Mouse (Mus musculus) mature B cell (primary cell): ENCODE measurements around the gene Pcnx.

Experiments used
- in situ Hi-C: fragments of 300-500 bp; cut with MboI; formaldehyde crosslinking; loops from 2 replicates; pipeline ENCODE4 v1.14.3; 2019

Gene Pcnx

DNA sequence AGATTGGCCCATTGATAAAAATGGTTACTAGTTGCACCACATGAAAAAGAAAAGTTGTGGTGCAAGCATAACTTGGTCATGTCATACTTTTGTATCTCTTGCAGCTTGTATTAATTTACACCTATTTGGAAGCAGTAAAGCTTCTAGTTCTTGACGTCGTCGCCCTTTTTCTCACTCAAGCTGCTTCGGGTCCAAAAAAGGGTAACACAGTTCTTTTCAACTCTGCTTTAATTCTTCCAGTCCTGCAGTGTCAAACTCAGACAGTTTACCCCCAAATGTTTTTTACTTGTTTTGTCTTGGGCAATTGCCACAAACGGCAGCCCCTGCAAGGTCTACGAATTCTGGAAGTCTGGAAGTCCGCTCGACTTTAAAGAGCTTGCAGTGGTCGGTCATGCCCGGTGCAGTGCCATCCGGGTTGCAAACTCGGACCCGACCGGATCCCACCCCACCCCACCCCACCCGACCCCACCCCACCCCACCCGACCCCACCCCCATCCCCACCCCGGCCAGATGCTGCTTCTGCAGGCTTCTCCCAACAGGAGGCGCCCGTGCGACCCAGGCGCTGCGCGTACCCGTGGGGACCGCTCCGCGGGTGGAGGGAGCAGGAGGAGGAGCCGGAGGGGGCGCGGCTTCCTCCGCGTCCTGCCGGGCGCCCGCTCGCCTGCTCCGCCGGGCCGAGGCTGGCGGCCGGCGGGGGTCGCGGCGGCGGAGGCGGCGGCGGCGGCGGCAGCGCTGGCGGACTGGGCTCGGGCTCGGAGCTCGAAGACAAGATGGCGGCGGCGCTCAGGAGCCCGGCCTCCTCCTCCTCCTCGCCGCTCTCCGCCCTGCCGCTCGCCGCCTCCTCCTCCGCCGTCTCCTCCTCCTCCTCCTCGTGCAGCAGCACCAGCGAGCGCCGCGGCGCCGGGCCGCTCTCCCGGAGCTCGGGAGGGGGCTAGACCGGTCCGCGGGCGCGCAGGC lies at the start of gene Pcnx:
TSS of gene Pcnx (plus strand) at position 673 of the 957 bp plus-strand sequence.
- in situ Hi-C loops: no loop called here

GRCm38 (mm10) chr12:81810417-81810816 lies 49.4 kb upstream of the Pcnx start:
- in situ Hi-C loops: no loop called here

DNA sequence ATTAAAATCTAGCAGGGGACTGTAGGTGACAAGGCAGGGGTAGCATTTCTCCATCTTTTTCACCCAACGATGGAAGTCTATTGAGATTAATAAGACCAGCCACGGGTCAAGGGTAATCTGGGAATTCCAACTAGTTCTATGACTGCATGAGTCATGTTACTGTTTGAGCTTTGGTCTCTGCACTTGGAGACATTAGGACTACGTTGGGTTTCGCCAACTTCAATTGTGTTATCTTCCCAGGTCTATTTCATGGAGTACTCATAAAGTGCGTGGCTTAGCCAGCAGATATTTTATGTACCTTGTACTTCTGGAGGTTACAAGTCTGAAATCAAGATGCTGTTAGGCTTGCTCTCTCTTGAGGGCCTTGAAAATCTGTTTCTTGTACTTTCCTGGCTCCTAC lies 45.1 kb upstream of the Pcnx start:
- in situ Hi-C loops: no loop called here

- in situ Hi-C loops: no loop called here
Measured at GRCm38 (mm10) chr12:81816330-81817125, 43.3 kb upstream of the Pcnx start.

GRCm38 (mm10) chr12:81817126-81817505 lies 42.7 kb upstream of the Pcnx start:
- in situ Hi-C loops: no loop called here

DNA sequence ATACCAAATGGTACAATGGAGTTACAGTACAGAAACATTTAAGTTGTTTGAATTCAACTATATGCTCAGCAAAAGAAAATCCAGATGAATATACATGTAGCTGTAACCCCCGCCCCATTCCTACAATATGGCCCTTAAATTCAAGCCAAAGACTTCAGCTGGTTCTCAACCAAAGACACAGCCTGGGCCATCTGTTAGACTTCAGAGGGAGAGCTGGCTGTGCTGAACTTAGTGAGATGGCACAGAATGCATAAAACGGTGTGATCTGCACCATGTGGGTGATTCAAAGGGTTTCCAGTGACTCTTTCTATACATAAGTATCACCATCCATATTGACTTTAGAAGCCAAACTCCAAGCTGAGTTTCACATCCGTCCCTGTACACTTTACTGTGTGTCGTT lies 39.1 kb upstream of the Pcnx start:
- in situ Hi-C loops: no loop called here

DNA sequence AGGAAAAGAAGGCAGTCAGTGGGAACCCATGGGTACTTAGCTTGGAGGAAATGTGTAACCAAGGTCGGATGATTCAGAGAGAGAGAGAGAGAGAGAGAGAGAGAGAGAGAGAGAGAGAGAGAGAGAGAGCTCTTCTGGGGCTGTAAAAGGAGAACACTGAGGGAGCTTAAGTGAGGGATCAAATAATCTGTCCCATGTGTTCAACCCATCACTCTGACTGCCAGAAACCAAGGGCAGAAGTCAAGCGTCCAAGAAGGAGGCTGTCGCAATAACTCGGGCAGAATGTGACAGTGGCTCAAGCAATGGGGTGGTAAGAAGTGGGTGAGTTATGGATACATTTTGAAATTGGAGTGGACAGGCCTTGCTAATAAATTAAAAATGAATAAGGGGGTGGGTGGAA lies 37.6 kb upstream of the Pcnx start:
- in situ Hi-C loops: no loop called here

DNA sequence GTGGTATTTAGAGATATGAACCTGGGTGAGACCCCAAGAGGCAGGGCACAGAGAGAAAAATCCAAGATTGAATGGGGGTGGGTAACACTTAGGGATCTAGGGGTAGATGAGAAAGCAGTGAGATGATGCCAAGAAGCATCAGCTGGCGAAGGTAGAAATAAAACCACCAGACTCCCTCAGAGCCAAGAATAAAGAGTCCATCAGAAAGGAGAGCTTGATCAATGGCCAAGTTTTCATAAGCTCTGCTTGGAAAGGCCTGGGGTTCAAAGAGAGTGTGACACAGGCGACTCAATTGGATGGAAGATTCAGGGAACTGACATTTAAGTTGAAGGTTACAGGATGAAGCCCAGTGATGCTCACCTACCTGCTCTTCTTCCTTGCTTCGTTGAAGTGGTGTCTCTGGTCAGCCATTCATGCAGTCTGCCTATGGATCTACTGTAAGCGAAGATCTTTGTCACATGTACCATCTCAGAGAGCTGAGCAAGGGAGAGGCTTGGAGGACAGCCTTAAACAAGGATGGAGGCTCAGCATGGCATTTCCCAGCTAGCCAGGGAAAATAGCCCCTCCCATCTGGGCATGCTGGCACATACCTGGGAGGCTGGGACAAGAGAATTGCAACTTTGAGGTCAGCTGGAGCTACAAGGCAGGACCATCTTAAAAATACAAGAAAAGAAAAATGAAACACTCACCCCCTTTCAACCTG lies 36.9 kb upstream of the Pcnx start:
- in situ Hi-C loops: no loop called here

DNA sequence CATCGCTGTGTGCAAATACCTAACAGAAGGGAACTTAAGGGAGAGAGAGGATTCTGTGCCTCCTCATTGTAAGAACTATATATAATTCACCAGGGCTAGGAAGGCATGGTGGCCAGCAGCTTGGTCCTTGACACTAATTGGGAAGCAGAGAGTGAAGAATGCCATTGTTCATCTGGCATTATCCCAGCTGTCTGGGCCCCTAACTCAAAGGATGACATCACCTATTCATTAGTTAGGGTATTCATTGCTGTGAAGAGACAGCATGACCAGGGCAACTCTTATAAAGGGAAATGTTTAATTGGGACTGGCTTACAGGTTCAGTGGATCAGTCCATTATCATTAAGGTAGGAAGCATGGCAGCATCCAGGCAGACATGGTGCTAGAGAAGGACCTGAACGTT lies 31.5 kb upstream of the Pcnx start:
- in situ Hi-C loops: no loop called here

GRCm38 (mm10) chr12:81832039-81832738 lies 27.6 kb upstream of the Pcnx start:
- in situ Hi-C loops: no loop called here

DNA sequence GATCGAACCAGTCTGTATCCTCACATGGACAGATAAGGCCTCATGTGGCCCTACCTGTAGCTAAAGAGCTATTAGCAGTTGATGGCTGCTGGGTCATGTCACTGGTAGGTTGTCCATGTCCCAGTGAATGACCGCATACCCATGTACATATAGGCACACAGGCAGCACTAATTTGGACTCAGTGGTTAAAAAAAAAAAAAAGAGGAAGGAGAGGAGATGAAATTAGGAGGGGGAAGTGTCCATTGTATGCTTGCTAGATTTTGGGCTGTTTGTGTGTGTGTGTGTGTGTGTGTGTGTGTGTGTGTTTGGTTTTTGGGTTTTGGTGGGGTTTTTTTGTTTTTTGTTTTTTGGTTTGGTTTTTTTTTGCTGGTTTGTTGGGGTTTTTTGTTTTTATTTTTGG lies 26.7 kb upstream of the Pcnx start:
- in situ Hi-C loops: no loop called here

DNA sequence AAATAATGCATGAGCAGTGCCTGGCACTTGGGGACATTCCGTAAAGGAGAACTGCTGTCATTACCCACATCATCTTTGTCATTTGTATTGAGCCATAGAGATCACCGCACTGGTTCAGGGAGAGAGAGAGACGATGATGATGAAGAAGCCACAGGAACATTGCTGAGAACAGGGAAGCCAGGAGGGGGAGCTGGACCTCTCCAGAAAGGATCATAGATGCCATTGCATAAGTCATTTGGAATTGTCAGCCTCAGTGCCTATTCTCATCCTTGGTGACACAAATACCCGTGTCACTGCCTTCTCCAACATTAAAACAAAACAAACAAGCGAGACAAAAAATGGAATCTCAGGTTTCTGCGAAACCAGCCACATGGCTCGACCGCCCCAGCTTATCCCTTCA lies 23.7 kb upstream of the Pcnx start:
- in situ Hi-C loops: no loop called here

GRCm38 (mm10) chr12:81837463-81837862 lies 22.4 kb upstream of the Pcnx start:
- in situ Hi-C loops: no loop called here

DNA sequence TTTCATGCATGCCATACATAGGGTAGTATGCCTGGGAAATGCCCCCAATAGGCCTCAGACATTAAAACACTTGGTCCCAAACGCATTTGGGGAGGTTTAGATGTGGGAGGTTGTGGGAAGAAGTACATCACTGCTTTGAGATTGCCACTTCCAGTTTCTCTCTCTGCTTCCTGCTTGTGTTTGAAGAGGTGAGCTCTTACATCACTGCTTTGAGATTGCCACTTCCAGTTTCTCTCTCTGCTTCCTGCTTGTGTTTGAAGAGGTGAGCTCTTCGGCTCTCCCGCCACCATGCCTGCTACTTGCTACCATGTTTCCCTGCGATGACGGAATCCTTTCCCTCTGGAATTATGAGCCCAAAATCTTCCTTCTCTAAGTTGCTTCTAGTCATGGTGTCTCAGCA lies 20.2 kb upstream of the Pcnx start:
- in situ Hi-C loops: no loop called here

DNA sequence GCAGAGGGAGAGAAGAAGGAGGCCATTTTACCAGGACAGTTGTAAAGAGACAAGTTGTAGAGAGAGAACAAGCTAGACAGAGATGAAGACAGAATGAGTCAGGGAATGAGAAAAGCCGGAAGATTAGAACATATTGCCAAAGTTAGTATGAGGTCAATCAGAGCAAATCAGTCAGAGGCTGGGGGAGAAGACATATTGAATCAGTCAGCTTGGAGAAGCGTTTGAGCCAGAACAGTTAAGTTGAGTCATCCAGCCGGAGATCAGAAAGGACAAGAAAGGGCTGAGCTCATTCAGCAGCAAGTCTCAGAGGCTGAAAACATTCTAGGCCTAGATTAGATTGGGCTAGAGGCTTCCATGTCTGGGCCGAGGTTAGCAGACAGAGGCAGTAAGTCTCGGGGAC lies 18.8 kb upstream of the Pcnx start:
- in situ Hi-C loops: no loop called here

DNA sequence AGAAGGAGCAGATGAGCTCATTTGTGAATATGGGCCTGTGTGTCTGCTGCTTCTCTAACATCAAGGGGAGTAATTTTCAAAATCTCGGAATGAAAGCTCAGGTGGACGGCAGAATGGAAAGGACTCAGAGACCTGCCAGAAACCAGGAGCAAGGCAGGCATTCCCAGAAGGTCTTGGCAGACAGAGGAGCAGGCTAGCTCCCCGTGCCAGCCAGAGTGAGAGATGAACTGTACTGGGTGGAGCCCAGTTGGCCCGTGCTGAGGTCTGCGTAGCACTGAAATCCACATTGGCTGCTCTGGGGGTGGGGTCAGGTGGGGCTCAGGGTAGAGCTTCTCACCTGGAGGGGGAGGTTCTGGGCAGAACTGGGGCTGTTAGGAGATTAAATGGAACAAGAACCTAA lies 16.3 kb upstream of the Pcnx start:
- in situ Hi-C loops: no loop called here

GRCm38 (mm10) chr12:81844572-81844971 lies 15.3 kb upstream of the Pcnx start:
- in situ Hi-C loops: no loop called here

- in situ Hi-C loops: no loop called here
Measured at GRCm38 (mm10) chr12:81844981-81845380, 14.8 kb upstream of the Pcnx start.

GRCm38 (mm10) chr12:81849629-81850028 lies 10.2 kb upstream of the Pcnx start:
- in situ Hi-C loops: no loop called here

GRCm38 (mm10) chr12:81852551-81852950 lies 7.3 kb upstream of the Pcnx start:
- in situ Hi-C loops: no loop called here

- in situ Hi-C loops: no loop called here
Measured at GRCm38 (mm10) chr12:81852977-81853376, 6.8 kb upstream of the Pcnx start.

GRCm38 (mm10) chr12:81853543-81853942 lies 6.3 kb upstream of the Pcnx start:
- in situ Hi-C loops: no loop called here
